Mouse (Mus musculus) embryo, embryonic 11 days (tissue): ENCODE results near the gene Tmem37.
A peak's percentile ranks its signal among the peaks of the same experiment; 100 is the strongest.

Source experiments
- DNase-seq: peaks from one replicate; pipeline ENCODE4 v3.0.0-alpha.2; 2015

Gene Tmem37

DNA sequence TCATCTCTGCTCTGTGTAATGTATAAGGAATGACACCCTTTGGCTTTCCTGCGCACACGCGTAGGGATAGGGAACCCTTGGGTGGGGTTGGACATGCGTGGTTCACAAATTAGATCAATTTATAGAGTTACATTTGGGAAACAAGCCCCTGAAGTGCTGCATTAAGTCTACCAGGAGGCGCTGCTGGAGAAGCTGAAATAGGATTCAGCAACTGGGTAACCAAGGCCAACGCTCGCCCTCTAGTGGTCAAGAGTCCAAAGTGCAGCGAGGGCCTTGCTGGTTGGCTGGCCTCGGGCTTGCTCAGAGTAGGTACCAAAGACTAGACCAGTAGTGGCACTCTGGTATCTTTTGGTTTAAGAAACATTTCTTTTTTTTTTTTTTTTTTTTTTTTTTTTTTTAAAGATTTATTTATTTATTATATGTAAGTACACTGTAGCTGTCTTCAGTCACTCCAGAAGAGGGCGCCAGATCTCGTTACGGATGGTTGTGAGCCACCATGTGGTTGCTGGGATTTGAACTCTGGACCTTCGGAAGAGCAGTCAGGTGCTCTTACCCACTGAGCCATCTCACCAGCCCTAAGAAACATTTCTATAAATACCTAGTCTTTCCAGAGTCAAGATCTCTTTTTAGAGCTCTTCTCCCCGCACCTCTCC is 19.7 kb upstream of the Tmem37 start:
- peak; percentile 87 for DNase-seq

DNA sequence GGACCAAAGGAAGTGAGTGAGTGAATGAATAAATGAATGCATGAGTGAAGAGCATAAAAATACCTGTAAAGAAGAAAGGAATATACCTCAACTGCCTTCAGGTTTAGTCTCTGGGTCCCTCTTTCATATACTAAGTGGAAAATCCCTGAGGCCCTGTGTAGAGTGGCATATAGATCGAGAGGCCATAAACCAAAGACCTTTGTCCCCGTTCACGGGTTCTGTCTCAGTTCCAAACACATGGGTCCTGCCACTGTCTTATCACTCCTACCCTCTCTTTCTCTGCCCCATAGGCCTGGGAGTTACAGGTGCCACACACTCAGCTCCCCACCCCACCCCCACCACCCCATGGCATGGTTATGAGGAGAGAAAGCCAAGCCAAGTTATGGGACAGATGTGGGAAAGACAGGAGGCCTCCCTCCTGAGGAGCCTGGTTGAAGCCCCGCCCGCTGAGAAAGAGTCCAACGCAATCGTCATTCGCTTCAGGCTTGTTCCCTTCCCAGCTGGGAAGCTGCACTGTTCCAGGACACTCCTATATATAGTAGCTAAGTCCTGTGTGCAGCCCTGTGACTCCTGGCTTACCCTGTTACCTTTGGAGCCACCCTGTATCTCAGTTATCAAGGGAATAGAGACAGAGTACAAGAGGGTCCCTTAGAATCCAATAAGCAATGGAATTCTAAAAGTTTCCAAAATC is 17.2 kb upstream of the Tmem37 start:
- DNase-seq, result no peak

DNA sequence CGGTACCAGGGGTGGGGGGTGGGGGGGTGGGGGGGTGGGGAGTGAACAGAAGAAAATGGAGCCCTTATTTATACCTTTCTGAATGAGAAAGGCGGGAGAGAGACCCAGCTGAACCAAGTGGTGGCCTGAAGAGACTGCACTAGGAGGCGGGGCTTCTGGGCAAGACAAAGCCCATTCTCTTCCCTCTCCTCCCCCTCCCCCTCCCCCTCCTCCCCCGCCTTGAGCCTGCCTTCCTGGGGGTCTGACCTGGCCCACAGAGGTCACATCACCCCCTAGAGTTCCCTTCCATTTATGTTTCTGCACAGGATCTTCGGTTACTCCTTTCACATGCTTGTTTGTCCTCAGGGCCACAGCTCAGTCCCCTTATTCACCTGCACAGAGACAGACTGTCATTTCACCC is 15.3 kb upstream of the Tmem37 start:
- peak; percentile 52 for DNase-seq

DNA sequence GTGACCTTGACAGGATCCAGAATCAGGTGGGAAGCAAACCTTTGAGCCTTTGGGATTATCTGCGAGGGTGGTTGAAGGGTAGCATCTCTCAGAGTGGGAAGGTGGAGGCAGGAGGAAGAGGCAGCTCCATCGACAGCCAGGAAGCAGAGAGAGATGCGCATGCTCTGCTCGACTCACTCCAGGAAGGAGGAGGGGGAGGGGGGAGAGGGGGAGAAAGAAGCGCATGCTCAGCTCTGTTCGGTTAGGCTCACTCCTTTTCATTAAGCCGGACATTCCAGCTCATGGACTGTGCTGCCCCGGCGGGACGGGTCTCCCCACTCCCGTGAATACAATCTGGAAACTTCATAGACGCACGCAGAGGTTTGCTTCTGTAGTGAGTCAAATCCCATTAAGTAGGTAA is 12.8 kb upstream of the Tmem37 start:
- no peak for DNase-seq

DNA sequence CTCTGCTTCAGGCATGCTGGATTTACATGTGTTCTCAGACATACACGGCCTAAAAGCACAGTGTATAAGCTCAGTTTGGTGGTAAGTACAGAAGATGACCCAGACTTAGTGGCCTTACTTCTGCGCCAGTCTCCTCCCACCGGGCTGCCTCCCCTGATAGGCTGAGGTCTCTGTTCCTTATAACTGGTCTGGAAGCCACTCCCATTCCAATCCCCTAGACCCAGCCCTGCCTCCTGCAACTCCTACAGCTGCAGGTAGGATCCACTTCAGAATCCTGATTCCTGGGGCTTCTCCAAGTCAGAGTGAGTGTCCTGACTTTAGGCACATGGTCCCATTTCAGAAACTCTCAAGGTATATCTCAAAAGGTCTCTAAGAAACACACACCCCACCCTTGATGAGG is 11.8 kb upstream of the Tmem37 start:
- no peak for DNase-seq

DNA sequence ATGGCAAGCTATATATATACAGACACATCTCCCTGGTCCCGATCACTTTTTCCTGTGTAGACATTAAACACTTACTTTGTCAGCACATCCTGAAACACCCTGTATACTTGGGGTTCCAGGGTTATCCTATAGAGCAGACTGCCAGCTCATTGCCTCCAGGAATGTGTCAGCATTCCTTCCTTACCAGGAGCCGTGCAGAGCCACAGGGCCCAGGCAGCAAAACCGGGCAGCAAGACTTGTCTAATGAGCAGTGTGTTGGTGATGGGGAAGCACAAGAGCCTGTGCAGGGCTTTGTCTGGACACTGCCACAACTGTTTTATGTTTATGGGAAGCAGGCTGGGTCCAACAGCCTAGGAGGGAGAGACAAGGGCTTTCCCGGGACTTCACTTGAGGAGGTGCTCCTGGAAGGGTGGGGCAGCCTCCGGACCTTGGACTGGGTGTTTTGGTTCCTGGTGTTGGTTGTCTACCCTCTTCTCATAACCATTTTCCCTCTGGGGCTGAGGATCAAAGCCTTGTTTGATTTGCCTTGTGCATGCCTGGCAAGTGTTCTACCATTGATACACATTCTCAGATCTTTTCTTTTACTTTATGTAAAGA is 10.1 kb upstream of the Tmem37 start:
- no peak for DNase-seq

DNA sequence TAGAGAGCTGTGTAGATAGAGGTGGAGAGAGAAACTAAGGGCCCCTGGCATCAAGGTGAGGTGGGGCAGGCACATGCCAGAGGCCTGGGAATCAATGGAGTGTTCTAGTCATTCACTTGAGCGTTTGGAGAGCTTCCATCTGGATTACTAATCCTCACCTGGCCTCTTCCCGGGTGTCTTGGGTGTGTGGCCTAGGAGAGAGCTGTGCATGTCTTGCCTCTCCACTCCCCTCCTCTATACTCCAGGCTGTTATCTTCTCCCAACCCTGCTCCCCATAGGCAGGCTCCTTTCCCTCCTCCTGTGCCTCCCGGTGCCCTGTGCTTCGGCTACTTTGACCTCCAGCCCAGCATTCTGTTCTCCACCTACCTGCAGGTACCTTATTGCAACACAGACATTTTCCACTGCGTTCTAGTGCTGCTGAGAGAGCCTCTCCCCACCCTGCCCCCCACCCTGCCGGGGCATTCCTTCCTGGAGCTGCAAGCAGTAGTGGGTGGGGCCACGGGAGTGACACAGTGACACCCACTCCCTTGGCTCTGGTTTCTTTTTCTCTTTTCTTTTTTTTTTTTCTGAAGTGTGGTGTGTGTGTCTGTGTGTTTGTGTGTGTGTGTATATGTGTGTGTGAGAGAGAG is 9.2 kb upstream of the Tmem37 start:
- no peak for DNase-seq

DNA sequence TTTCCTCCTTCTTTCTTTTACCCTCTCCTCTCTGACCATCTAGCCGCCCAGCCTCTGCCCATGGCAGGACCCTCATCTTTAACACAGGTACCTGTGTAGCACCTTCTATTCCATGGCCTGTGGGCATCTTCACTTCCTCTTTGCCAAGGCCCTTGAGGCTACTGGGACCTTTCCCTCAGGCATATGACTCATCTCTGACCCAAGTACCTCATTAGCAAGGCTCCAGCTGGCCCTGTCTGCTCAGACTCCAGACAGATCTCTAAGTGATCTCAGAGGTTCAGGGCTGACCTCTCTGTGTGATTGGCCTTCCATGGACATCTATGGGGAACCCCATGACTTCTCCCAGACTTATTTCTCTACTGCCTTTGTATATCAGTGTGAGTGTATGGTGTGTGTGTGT is 6.8 kb upstream of the Tmem37 start:
- DNase-seq, result no peak

DNA sequence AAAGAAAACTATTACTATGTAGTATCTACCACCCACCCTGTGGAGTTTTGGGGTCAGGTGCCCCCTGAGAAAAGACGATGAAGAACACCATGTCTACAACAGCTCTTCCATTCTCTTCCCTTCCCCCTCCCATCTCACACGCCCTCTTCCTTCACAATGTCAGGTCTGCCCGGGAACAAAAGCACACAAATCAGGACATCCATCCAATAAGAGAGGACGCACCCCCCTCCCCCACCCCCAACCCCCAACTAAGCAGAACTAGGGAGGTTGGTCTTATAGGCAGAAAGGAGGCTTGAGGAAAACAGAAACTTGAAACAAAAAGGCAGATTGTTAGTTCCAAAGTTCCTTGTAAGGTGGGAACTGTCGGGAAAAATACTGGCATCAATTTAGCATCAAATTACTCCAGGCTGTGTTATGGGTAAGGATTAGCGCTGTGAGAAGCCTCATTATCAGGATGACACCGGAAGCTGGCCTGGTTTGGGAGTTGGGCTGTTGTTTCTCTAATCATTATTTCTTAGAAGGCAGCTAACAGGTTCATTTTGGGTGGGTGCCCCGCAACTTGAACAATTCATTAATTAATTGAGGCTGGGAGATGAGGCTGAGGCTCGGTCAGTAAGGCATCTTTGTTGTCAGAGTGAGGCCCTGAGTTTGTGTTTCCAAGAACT is 4.0 kb upstream of the Tmem37 start:
- DNase-seq, result no peak

DNA sequence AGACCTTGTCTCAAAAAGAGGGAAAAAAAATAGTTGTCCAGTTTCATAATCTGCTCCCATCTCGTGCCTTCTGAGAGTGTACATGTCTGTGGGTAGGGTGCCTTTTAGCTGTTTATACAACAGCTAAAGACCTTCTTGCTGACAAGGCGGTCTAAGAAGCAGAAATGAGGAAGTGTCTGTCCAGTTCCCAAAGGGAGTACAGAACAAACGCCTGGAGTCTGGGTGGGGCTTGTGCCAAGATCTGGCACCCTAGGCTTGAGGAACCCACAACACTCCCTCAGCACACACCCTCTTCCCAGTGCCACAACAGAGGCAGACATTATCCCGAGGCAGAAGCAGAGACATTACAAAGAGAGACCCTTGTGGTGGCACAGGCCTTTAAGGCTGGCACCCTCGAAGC is 1.6 kb upstream of the Tmem37 start:
- DNase-seq, result no peak

DNA sequence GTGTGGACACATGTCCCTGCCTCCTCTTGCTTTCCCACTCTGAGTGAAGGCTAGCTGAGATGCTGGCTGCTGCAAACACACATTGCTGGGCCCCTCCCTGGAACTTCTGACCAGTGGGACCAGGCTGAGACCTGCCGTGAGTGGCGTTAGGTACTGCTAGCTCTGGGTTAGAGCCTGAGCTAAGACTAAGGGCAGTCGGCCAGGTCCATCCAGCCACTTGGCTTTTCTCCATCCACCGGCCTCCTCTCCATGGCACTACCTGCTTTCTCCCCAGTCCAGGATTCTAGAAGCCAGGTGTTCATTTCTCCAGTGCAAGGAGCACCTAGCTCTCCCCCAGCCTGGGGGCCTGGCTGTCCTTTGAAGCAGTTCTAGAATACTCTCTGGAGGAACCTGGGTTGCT is 1.1 kb upstream of the Tmem37 start:
- DNase-seq, result no peak

DNA sequence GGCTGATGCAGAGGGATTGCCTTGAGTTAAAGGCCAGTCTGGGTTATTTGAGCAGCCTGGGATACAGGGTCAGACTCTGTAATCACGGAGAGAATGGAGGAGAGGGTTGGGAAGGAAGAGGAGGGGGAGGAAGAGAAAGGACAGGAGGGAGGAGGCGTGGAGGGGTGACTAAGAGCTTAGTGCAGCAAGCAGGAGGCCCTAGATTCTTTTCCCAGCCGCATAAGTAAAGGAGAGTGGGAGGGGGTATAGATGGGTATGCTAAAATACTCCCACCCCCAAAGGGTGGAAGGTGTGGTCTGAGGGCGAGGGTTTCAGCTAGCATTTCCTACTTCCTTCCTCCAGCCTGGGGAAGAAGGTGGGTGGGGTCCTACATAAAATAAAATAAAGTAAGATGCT is 431 bp upstream of the Tmem37 start:
- DNase-seq, result peak; percentile 17

DNA sequence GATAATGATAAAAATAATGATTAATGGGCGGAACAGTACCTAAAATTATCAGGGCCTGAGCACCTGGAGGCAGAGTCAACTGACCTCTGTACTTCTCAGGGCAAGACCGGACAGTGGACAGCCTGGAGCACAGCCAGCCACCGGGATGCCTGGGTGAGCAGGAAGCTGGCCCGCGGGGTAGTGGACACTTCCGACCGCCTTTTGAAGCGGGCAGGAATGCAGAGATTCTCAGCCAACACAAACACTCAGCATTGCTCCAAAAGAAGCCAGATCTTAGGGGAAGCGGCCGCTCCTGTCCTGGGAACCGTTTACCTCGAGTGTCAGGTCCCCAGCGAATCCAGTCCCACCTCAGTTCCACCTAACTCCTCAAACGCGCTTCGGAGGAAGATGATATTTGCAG is 974 bp downstream of the Tmem37 start:
- peak; percentile 42 for DNase-seq

DNA sequence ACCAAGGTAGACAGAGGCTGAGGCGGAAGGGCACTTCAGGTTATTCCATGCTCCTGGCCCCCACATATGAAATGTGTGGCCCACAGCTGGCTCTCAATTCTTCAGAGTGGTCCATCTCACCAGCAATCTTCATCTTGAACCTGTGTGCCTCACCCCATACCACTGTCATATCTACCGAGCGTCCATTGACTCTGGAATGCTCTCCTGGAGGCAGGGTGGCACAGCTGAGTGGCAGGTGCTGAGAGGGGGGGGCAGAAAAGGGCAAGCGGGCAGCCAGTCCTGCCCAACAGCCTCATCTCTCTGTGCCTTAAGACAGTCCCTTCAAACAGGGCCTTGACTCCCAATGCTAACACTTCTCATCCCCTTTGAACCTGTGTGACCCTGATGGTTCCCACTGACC is 2.7 kb downstream of the Tmem37 start:
- DNase-seq, result no peak

DNA sequence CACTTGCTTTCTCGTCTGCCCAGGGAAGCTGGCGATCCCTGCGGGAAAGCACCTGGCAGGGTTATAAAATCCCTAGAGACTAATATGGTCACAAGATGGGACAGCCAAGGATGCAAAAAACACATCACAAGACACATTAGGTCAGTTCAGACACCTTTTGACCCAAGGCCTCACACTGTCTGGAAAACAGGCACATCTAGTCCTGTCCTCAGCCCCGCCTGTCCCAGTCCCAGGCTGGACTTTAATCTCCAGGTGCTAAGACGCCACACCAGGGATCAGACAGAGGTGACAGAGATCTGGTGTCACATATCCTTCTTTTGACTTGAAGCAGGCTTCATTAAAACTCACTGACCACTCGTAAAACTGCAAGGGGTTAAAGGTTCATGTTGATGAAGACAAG is 3.7 kb downstream of the Tmem37 start:
- no peak for DNase-seq

DNA sequence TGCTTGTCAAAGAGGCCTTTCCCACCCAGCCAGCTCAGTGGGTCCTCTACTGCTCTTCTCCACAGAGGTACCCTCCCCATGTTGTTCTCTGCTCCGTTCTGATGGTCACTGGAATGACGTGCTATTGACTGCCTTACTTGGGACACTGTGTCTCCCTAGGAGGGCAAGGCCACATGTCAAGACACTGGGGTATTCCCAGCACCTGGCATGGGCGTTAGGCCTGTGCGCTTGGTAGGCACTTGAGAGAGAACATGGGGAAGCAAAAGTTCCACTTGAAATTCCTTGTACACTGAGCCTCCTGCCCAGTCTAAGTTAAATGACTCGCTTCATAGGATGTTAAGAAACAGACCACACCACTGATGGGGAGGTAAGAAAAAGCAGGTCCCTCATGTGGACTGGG is 4.8 kb downstream of the Tmem37 start:
- no peak for DNase-seq

DNA sequence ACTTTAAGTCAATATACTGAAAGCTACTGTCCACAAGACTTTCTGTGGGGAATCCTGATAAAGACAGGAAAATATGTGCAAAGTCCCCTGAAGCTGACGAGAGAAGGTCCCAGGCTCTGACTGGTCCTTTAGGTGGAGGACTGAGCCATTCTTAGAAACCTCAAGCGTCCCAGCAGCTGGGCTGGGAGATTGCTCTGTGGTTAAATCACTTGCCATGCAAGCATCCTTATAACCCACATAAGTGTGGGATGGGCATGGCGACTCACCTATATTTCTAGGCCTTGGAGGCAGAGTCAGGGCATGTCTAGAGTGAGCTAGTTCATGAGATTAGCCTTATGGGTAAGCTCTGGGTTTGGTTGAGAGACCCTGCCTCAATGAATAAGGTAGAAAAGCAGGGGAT is 7.2 kb downstream of the Tmem37 start:
- no peak for DNase-seq

DNA sequence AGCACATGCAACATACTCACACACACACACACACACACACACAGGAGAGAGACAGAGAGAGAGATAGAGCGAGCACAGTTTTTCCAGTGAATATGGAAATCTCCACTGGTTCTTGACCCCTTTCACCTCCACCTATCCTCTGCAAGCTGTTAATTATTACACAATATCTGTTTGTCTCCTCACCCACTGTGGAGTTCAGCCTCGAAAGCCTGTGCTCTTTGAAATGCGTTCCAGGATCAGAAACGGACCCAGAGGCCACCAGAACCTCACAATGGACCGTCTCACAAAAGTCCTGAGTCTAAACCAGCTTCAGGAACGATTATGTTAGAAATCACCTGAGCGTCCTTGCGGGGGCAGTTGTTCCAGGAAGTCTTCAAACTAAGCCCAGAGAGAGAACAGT is 7.7 kb downstream of the Tmem37 start:
- no peak for DNase-seq

DNA sequence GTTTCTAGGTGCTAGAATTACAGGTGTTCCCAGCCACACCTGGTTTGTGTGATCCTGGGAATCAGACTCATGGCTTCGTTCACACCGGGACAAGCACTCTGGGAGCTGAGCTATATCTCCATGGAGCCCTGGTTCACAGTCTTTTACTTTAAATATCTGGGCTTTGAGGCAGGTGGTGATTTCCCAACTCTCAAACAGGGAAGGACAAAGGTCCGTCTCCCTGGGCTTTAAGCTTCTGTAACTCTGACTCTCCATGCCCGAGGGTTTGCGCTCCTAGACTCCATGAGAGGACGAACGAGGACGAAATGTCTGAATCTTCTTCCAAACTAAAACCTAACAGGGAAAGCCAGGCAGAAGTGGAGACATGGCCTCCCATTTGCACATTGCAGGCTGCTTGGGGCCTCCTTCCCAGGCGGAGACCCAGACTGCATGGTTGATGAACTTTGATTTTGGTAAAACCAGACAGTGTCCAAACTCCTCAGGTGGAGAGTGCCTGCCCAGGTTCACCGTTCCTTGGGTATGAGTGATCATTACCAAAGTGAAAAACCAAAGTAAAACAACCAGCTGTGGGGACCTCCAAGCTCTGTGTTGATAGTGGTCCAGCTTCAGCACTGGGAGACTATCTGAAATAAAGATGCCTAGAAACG is 9.7 kb downstream of the Tmem37 start:
- no peak for DNase-seq

DNA sequence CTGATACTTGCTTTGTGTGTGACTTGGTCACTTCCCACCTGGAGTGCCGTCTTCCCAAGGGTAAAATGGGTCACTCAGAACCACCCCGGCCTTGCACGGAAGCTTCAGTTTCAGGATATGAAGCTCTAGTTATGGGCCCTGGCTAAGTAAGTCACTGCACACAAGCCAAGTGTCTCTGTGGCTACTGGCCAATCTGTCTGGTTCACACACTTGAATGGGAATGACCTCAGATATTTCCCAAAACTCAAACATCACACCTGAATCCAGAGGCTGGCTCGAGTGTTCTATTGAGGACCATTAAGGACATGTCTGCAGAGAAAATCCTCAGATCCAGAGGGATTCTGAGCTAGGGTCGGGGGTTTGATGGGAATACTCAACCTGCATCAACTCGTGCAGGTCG is 11.6 kb downstream of the Tmem37 start:
- DNase-seq, result no peak

DNA sequence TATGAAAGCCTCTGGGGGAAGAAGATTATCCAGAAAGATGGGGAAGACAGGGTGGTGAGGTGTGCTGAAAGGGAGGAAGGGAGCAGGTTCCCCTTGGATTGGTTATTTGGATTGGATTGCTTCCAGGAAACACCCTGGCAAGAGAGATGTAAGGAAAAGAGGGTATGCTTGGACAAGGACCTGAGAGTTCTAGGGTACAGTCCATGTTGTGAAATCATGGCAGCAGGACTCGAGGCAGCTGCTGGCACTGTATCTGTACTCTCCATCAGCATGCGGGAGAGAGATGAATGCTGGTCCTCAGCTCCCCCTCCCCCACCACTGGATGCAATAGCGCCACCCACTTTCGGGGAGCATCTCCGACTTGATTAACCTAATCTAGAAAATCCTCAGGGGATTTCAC is 13.2 kb downstream of the Tmem37 start:
- no peak for DNase-seq

DNA sequence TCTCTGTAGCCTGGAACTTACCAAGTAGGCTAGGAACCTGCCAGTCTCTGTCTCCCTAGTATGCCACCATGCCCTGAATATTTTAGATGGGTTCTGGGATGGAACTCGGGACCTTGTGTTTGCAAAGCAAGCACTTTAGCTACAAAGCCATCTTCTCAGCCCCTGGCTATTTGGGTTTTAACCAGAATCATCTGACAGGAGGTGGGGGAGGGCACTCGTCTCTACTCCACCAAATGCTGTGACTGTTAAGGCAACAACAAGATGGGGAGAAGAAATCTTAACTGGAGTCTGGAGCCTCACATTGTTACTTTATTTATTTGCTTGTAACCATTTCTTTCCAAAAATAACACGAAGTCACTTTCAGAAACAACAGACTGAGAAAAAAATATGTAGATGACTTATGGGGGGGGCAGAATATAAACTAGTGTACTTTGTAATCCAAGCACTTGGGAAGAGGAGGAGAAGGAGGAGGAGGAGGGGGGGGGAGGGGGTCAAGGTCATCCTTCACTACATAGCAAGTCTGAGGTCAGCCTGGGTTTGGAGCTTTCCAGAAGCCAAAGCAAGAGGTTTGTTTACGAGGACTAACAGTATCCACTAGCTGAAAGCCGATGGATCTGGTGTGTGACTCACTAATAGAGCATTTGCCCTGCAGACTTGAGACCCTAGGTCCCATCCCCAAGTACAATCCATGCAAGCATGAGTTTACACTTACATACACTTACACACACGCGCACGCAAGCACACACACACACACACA is 16.0 kb downstream of the Tmem37 start:
- DNase-seq, result no peak
